Mouse (Mus musculus): Measurements from ENCODE around the gene Clstn3. TPM values are rescaled to one million over a fixed set of nuclear protein-coding genes. Genes with fewer than 3 reads are reported as not detected.
"Not testable (repeated sequence)": the region's sequence is repeated elsewhere in the genome, so short reads cannot be mapped to it uniquely, and the experiment has no call there.

Gene Clstn3
- polyA plus RNA-seq, 1 experiment from 2014 or later: 10.3 TPM

GRCm38 (mm10) chr6:124427289-124427688 is 37.3 kb downstream of the Clstn3 start:
- Histone ChIP-seq H3K4me3 (ENCODE audit: low read depth, low read length) (no peak overlapping the region), H3K36me3 (ENCODE audit: control insufficient read depth, insufficient read depth, low read length) (no peaks in the 10 kb centered on the region), H3K9me3 (ENCODE audit: control insufficient read depth, low read length) (no peaks in the 10 kb centered on the region), H3K4me2 (no peak overlapping the region), H3K9ac (ENCODE audit: low read length) (no peak overlapping the region), H3K27me3 (ENCODE audit: control insufficient read depth, insufficient read depth, low read length) (no peaks in the 10 kb centered on the region), H3K4me1 (ENCODE audit: control insufficient read depth, insufficient read depth, low read length) (no peaks in the 10 kb centered on the region; the same call in none of the 2 replicates), H3K27ac (ENCODE audit: low read depth, low read length) (no peak overlapping the region)
- DNase-seq (ENCODE audit: low spot score, missing footprints): no peak
- no peak for ATAC-seq (ENCODE audit: low FRiP score)
- 86% methylated on average over 7 of the region's 7 CpGs for WGBS

DNA sequence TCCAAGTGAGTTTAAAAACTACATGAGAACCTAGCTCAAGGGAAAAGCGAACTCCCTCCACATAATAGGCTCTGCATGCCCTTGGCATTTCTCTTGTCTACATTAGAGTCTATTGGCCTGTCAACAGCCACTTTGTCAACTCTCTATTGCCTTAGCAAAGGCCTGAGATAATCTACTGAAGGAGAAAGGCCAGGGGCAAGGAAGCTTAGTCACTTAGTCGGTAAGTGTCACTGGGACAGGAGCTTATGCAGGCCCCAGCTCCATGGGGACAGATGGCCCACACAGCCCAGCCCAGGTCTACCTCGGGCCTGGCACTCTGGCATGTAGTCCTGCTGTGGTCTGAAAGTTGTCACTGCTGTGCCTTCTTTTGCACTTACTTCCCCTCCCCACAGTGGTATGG is 38.0 kb downstream of the Clstn3 start:
- H3K9me3 ChIP-seq (ENCODE audit: control insufficient read depth, low read length): no peaks in the 10 kb centered on the region
- H3K9ac ChIP-seq (ENCODE audit: low read length): no peak overlapping the region
- H3K27ac ChIP-seq (ENCODE audit: low read depth, low read length): no peak overlapping the region
- H3K27me3 ChIP-seq (ENCODE audit: control insufficient read depth, insufficient read depth, low read length): no peaks in the 10 kb centered on the region
- no peak overlapping the region for H3K4me2 ChIP-seq
- 82% methylated on average over 3 of the region's 3 CpGs for WGBS
- no peaks in the 10 kb centered on the region for H3K36me3 ChIP-seq (ENCODE audit: control insufficient read depth, insufficient read depth, low read length)
- DNase-seq (ENCODE audit: low spot score, missing footprints) (no peak), ATAC-seq (ENCODE audit: low FRiP score) (no peak)
- no peaks in the 10 kb centered on the region; the same call in none of the 2 replicates for H3K4me1 ChIP-seq (ENCODE audit: control insufficient read depth, insufficient read depth, low read length)
- no peak overlapping the region for H3K4me3 ChIP-seq (ENCODE audit: low read depth, low read length)

GRCm38 (mm10) chr6:124425523-124425922 is 39.1 kb downstream of the Clstn3 start:
- Histone ChIP-seq H3K4me2 (no peak overlapping the region), H3K27me3 (ENCODE audit: control insufficient read depth, insufficient read depth, low read length) (no peaks in the 10 kb centered on the region), H3K4me1 (ENCODE audit: control insufficient read depth, insufficient read depth, low read length) (no peaks in the 10 kb centered on the region), H3K9ac (ENCODE audit: low read length) (no peak overlapping the region), H3K36me3 (ENCODE audit: control insufficient read depth, insufficient read depth, low read length) (no peaks in the 10 kb centered on the region), H3K9me3 (ENCODE audit: control insufficient read depth, low read length) (no peaks in the 10 kb centered on the region), H3K27ac (ENCODE audit: low read depth, low read length) (no peak overlapping the region), H3K4me3 (ENCODE audit: low read depth, low read length) (no peak overlapping the region)
- DNase-seq (ENCODE audit: low spot score, missing footprints) (no peak), ATAC-seq (ENCODE audit: low FRiP score) (no peak)
- WGBS: 71% methylated on average over 6 of the region's 6 CpGs

- H3K27ac ChIP-seq (ENCODE audit: low read depth, low read length); ATAC-seq (ENCODE audit: low FRiP score); H3K4me1 ChIP-seq (ENCODE audit: control insufficient read depth, insufficient read depth, low read length); H3K36me3 ChIP-seq (ENCODE audit: control insufficient read depth, insufficient read depth, low read length); H3K4me2 ChIP-seq; DNase-seq (ENCODE audit: low spot score, missing footprints); H3K9ac ChIP-seq (ENCODE audit: low read length); H3K4me3 ChIP-seq (ENCODE audit: low read depth, low read length); H3K27me3 ChIP-seq (ENCODE audit: control insufficient read depth, insufficient read depth, low read length); H3K9me3 ChIP-seq (ENCODE audit: control insufficient read depth, low read length): not testable (repeated sequence)
- WGBS: 62% methylated on average over 7 of the region's 7 CpGs
Measured at GRCm38 (mm10) chr6:124425042-124425441, 39.6 kb downstream of the Clstn3 start.

- H3K4me2 ChIP-seq: no peak overlapping the region
- no peaks in the 10 kb centered on the region for H3K9me3 ChIP-seq (ENCODE audit: control insufficient read depth, low read length)
- no peaks in the 10 kb centered on the region for H3K4me1 ChIP-seq (ENCODE audit: control insufficient read depth, insufficient read depth, low read length)
- ATAC-seq (ENCODE audit: low FRiP score) (no peak), DNase-seq (ENCODE audit: low spot score, missing footprints) (no peak)
- no peaks in the 10 kb centered on the region for H3K27me3 ChIP-seq (ENCODE audit: control insufficient read depth, insufficient read depth, low read length)
- H3K36me3 ChIP-seq (ENCODE audit: control insufficient read depth, insufficient read depth, low read length): no peaks in the 10 kb centered on the region
- no peak overlapping the region for H3K9ac ChIP-seq (ENCODE audit: low read length)
- 52% methylated on average over 1 of the region's 1 CpGs for WGBS
- H3K4me3 ChIP-seq (ENCODE audit: low read depth, low read length): no peak overlapping the region
- H3K27ac ChIP-seq (ENCODE audit: low read depth, low read length): no peak overlapping the region
Measured at GRCm38 (mm10) chr6:124424068-124424498, 40.5 kb downstream of the Clstn3 start.

GRCm38 (mm10) chr6:124418686-124419085 is 45.9 kb downstream of the Clstn3 start:
- Histone ChIP-seq H3K9ac (ENCODE audit: low read length) (no peak overlapping the region), H3K4me1 (ENCODE audit: control insufficient read depth, insufficient read depth, low read length) (no peaks in the 10 kb centered on the region; the same call in 1 of the 2 replicates), H3K9me3 (ENCODE audit: control insufficient read depth, low read length) (no peaks in the 10 kb centered on the region), H3K4me3 (ENCODE audit: low read depth, low read length) (no peak overlapping the region), H3K27me3 (ENCODE audit: control insufficient read depth, insufficient read depth, low read length) (no peaks in the 10 kb centered on the region), H3K4me2 (no peak overlapping the region), H3K36me3 (ENCODE audit: control insufficient read depth, insufficient read depth, low read length) (no peaks in the 10 kb centered on the region), H3K27ac (ENCODE audit: low read depth, low read length) (no peak overlapping the region)
- no peak for ATAC-seq (ENCODE audit: low FRiP score)
- no peak for DNase-seq (ENCODE audit: low spot score, missing footprints)
- WGBS: 87% methylated on average over 3 of the region's 3 CpGs

DNA sequence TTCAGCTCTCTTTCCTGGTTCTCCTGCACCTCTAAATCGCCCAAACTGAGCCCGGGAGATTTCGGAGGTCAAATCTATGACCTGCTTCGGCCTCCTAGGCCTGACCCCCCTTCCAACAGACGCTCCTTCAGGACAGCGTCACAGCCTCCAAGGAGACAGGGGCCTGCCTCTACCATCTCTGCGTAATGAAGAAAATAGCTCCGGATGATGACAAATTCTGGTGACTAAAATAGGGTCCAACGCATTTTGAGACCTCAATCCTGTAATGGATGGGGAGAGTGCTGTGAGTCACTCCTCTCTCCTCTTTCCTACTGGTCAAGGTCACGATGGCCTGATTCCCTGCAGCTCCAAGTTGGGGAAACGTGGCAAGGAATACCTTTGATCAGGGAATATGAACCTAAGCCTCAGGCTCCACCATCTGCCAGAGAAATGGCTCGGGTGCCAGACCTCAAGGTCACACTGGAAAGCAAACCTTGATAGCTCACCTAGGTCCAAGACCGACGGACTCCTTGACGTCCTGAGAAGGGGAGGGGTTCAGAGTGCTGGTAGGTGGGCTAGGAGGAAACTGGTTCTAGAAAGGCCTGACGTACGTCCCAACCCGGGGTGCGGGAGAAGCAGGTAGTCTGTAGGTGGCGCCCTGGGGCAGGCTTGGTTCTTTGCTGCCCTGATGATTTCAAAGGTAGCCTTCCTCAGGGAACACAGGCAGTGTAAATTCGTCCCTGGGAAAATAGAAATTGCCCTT is 49.1 kb downstream of the Clstn3 start:
- ATAC-seq (ENCODE audit: low FRiP score): peak; percentile 66
- 8% methylated on average over 21 of the region's 21 CpGs for WGBS

DNA sequence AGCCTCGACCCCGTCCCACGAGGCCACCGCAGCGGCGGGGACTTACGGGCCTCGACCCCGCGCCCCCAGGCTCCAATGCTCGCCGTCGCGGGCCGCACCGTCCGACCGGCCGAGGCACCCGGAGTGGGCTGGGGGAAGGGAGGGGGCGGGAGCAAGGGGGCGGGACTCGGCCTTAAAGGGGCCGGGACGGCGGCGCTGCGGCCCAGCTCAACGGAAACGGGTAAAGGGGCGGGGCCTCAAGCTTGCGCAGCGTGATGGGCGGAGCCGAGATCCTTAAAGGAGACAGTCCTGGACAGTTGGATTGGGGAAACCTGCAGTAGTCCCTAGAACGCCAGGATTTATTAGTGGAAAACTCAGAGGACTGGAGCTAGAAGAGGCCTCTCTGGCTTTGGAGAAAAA is 49.7 kb downstream of the Clstn3 start, which contains the start of gene Pex5:
Gene Pex5 (minus strand): TSS at position 141 of the 399 bp plus-strand sequence.
- Histone ChIP-seq H3K36me3 (ENCODE audit: control insufficient read depth, insufficient read depth, low read length) (no peaks in the 10 kb centered on the region), H3K4me3 (ENCODE audit: low read depth, low read length) (peak within 1 kb of the TSS; percentile 88), H3K27me3 (ENCODE audit: control insufficient read depth, insufficient read depth, low read length) (no peaks in the 10 kb centered on the region), H3K4me1 (ENCODE audit: control insufficient read depth, insufficient read depth, low read length) (no peaks in the 10 kb centered on the region; the same call in 1 of the 2 replicates), H3K9ac (ENCODE audit: low read length) (peak within 1 kb of the TSS; percentile 81), H3K4me2 (peak within 1 kb of the TSS; percentile 67), H3K9me3 (ENCODE audit: control insufficient read depth, low read length) (no peaks in the 10 kb centered on the region), H3K27ac (ENCODE audit: low read depth, low read length) (peak within 1 kb of the TSS; percentile 35)
- ATAC-seq (ENCODE audit: low FRiP score): peak; percentile 96
- 1% methylated on average over 26 of the region's 36 CpGs for WGBS
- peak; percentile 99 for DNase-seq (ENCODE audit: low spot score, missing footprints)

More for the DNA sequence above, 49.1 kb downstream of the Clstn3 start:
- H3K4me2 ChIP-seq: peak overlapping the region; percentile 67
- peak overlapping the region; percentile 35; the same call in 1 of the 2 replicates for H3K27ac ChIP-seq (ENCODE audit: low read depth, low read length)
- H3K4me3 ChIP-seq (ENCODE audit: low read depth, low read length): peak overlapping the region; percentile 88
- no peaks in the 10 kb centered on the region for H3K36me3 ChIP-seq (ENCODE audit: control insufficient read depth, insufficient read depth, low read length)
- DNase-seq (ENCODE audit: low spot score, missing footprints): peak; percentile 92
- H3K27me3 ChIP-seq (ENCODE audit: control insufficient read depth, insufficient read depth, low read length): no peaks in the 10 kb centered on the region
- no peaks in the 10 kb centered on the region for H3K9me3 ChIP-seq (ENCODE audit: control insufficient read depth, low read length)
- no peaks in the 10 kb centered on the region; the same call in 1 of the 2 replicates for H3K4me1 ChIP-seq (ENCODE audit: control insufficient read depth, insufficient read depth, low read length)
- peak overlapping the region; percentile 81; the same call in 1 of the 2 replicates for H3K9ac ChIP-seq (ENCODE audit: low read length)

- H3K4me3 ChIP-seq (ENCODE audit: low read depth, low read length): peak overlapping the region; percentile 88
- ATAC-seq (ENCODE audit: low FRiP score): peak; percentile 70
- H3K9me3 ChIP-seq (ENCODE audit: control insufficient read depth, low read length): no peaks in the 10 kb centered on the region
- H3K27me3 ChIP-seq (ENCODE audit: control insufficient read depth, insufficient read depth, low read length): no peaks in the 10 kb centered on the region
- H3K27ac ChIP-seq (ENCODE audit: low read depth, low read length): peak overlapping the region; percentile 26
- DNase-seq (ENCODE audit: low spot score, missing footprints): peak; percentile 95
- WGBS: 3% methylated on average over 41 of the region's 45 CpGs
- no peaks in the 10 kb centered on the region; the same call in 1 of the 2 replicates for H3K4me1 ChIP-seq (ENCODE audit: control insufficient read depth, insufficient read depth, low read length)
- H3K4me2 ChIP-seq: peak overlapping the region; percentile 67
- no peaks in the 10 kb centered on the region for H3K36me3 ChIP-seq (ENCODE audit: control insufficient read depth, insufficient read depth, low read length)
- peak overlapping the region; percentile 81 for H3K9ac ChIP-seq (ENCODE audit: low read length)
Measured at GRCm38 (mm10) chr6:124414150-124414926, 50.3 kb downstream of the Clstn3 start.
